Mouse (Mus musculus) thymus, adult 2 months (tissue): ENCODE measurements at regions not wholly inside any gene's neighbourhood (a gene's known extent, or its start where the extent isn't known, plus 50 kb on each side); places are given as distances from the start of the nearest gene placed in this dataset.

Experiments
- CTCF ChIP-seq: fragments of 200-500 bp; IDR thresholded peaks from 2 replicates; pipeline ENCODE4 v1.5.1; 2012; ENCODE audit warnings: mild to moderate bottlenecking, control low read depth, low read length, moderate library complexity, borderline replicate concordance; ENCODE audit not compliant: control insufficient read depth, poor library complexity, insufficient read depth; ENCODE audit errors: extremely low read depth
- POLR2A ChIP-seq: fragments of 200-500 bp; IDR thresholded peaks from 2 replicates; pipeline ENCODE4 v1.6.1; 2012; ENCODE audit warnings: mild to moderate bottlenecking, low read length, control low read depth, moderate library complexity; ENCODE audit not compliant: control insufficient read depth, poor library complexity, insufficient read depth; ENCODE audit errors: extremely low read depth

GRCm38 (mm10) chr4:153316964-153317724, 165.5 kb downstream of the Ajap1 start:
- no peak for TF ChIP-seq CTCF
- TF ChIP-seq POLR2A: no peak
